Mouse (Mus musculus): ENCODE data around the gene Rps5. TPM values are rescaled to one million over a fixed set of nuclear protein-coding genes. Genes with fewer than 3 reads are reported as not detected.

The Rps5 gene
- total and polyA plus RNA-seq, 2 experiments, result 773 to 789 TPM

GRCm38 (mm10) chr7:12886563-12887266, 35.4 kb upstream of the Rps5 start:
- no peak overlapping the region for H3K27ac ChIP-seq (replicated peaks; ENCODE audit: insufficient read depth, low read depth, low read length)
- 95% methylated on average over 12 of the region's 12 CpGs for WGBS
- H3K9ac ChIP-seq (ENCODE audit: low read depth, low read length), result no peak overlapping the region
- no peak for DNase-seq (ENCODE audit: extremely low read depth, low read depth, low spot score)
- peaks cover under 1% of the 10 kb centered on the region for H3K4me1 ChIP-seq (ENCODE audit: control insufficient read depth, insufficient read depth, low read length)
- no peak overlapping the region for H3K4me3 ChIP-seq (ENCODE audit: insufficient read depth, low read depth, low read length)
- no peaks in the 10 kb centered on the region for H3K27me3 ChIP-seq (ENCODE audit: control insufficient read depth, insufficient read depth, low read length)
- H3K79me2 ChIP-seq (ENCODE audit: control insufficient read depth, insufficient read depth, low read length), result no peaks in the 10 kb centered on the region
- no peak for TF ChIP-seq CTCF (IDR thresholded peaks at IDR 0.05; ENCODE audit: low read depth, low read length)
- TF ChIP-seq POLR2A (IDR thresholded peaks at IDR 0.05; ENCODE audit: extremely low read depth, insufficient read depth, low read length), result no peak
- peaks cover 33% of the 10 kb centered on the region for H3K36me3 ChIP-seq (ENCODE audit: control insufficient read depth, insufficient read depth, low read length)

GRCm38 (mm10) chr7:12887585-12887984, 34.5 kb upstream of the Rps5 start:
- no peaks in the 10 kb centered on the region for H3K27me3 ChIP-seq (ENCODE audit: control insufficient read depth, insufficient read depth, low read length)
- H3K36me3 ChIP-seq (ENCODE audit: control insufficient read depth, insufficient read depth, low read length), result peaks cover 33% of the 10 kb centered on the region
- TF ChIP-seq POLR2A (IDR thresholded peaks at IDR 0.05; ENCODE audit: extremely low read depth, insufficient read depth, low read length) (no peak), CTCF (IDR thresholded peaks at IDR 0.05; ENCODE audit: low read depth, low read length) (no peak)
- 93% methylated on average over 5 of the region's 5 CpGs for WGBS
- H3K9ac ChIP-seq (ENCODE audit: low read depth, low read length), result no peak overlapping the region
- H3K4me1 ChIP-seq (ENCODE audit: control insufficient read depth, insufficient read depth, low read length), result no peaks in the 10 kb centered on the region
- DNase-seq (ENCODE audit: extremely low read depth, low read depth, low spot score), result no peak
- no peaks in the 10 kb centered on the region for H3K79me2 ChIP-seq (ENCODE audit: control insufficient read depth, insufficient read depth, low read length)
- no peak overlapping the region for H3K4me3 ChIP-seq (ENCODE audit: insufficient read depth, low read depth, low read length)
- no peak overlapping the region for H3K27ac ChIP-seq (replicated peaks; ENCODE audit: insufficient read depth, low read depth, low read length)

GRCm38 (mm10) chr7:12890928-12891327, 31.2 kb upstream of the Rps5 start:
- no peak overlapping the region for H3K27ac ChIP-seq (replicated peaks; ENCODE audit: insufficient read depth, low read depth, low read length)
- H3K27me3 ChIP-seq (ENCODE audit: control insufficient read depth, insufficient read depth, low read length), result no peaks in the 10 kb centered on the region
- peaks cover 27% of the 10 kb centered on the region for H3K36me3 ChIP-seq (ENCODE audit: control insufficient read depth, insufficient read depth, low read length)
- H3K79me2 ChIP-seq (ENCODE audit: control insufficient read depth, insufficient read depth, low read length), result no peaks in the 10 kb centered on the region
- H3K4me1 ChIP-seq (ENCODE audit: control insufficient read depth, insufficient read depth, low read length), result no peaks in the 10 kb centered on the region
- no peak overlapping the region for H3K9ac ChIP-seq (ENCODE audit: low read depth, low read length)
- WGBS, result 94% methylated on average over 14 of the region's 14 CpGs
- TF ChIP-seq CTCF (IDR thresholded peaks at IDR 0.05; ENCODE audit: low read depth, low read length) (no peak), POLR2A (IDR thresholded peaks at IDR 0.05; ENCODE audit: extremely low read depth, insufficient read depth, low read length) (no peak)
- no peak overlapping the region for H3K4me3 ChIP-seq (ENCODE audit: insufficient read depth, low read depth, low read length)
- DNase-seq (ENCODE audit: extremely low read depth, low read depth, low spot score), result no peak

GRCm38 (mm10) chr7:12891334-12891733, 30.8 kb upstream of the Rps5 start:
- TF ChIP-seq POLR2A (IDR thresholded peaks at IDR 0.05; ENCODE audit: extremely low read depth, insufficient read depth, low read length), result no peak
- TF ChIP-seq CTCF (IDR thresholded peaks at IDR 0.05; ENCODE audit: low read depth, low read length), result no peak
- no peak overlapping the region for H3K4me3 ChIP-seq (ENCODE audit: insufficient read depth, low read depth, low read length)
- H3K27me3 ChIP-seq (ENCODE audit: control insufficient read depth, insufficient read depth, low read length), result no peaks in the 10 kb centered on the region
- H3K79me2 ChIP-seq (ENCODE audit: control insufficient read depth, insufficient read depth, low read length), result no peaks in the 10 kb centered on the region
- DNase-seq (ENCODE audit: extremely low read depth, low read depth, low spot score), result no peak
- 58% methylated on average over 1 of the region's 1 CpGs for WGBS
- no peaks in the 10 kb centered on the region for H3K4me1 ChIP-seq (ENCODE audit: control insufficient read depth, insufficient read depth, low read length)
- no peak overlapping the region for H3K9ac ChIP-seq (ENCODE audit: low read depth, low read length)
- H3K36me3 ChIP-seq (ENCODE audit: control insufficient read depth, insufficient read depth, low read length), result peaks cover 25% of the 10 kb centered on the region
- H3K27ac ChIP-seq (replicated peaks; ENCODE audit: insufficient read depth, low read depth, low read length), result no peak overlapping the region

GRCm38 (mm10) chr7:12897655-12898410, 24.3 kb upstream of the Rps5 start, which contains the start of gene Zscan22:
Gene Zscan22 (plus strand): TSS chr7:12897815.
- H3K79me2 ChIP-seq (ENCODE audit: control insufficient read depth, insufficient read depth, low read length), result peaks cover 7% of the 10 kb centered on the region; the same call in 1 of the 2 replicates
- H3K4me1 ChIP-seq (ENCODE audit: control insufficient read depth, insufficient read depth, low read length), result peaks cover 6% of the 10 kb centered on the region; the same call in 1 of the 2 replicates
- peak within 1 kb of the TSS; percentile 77 for H3K9ac ChIP-seq (ENCODE audit: low read depth, low read length)
- no peak for TF ChIP-seq CTCF (IDR thresholded peaks at IDR 0.05; ENCODE audit: low read depth, low read length)
- peak; percentile 45; the same call in 1 of the 2 replicates for TF ChIP-seq POLR2A (IDR thresholded peaks at IDR 0.05; ENCODE audit: extremely low read depth, insufficient read depth, low read length)
- H3K4me3 ChIP-seq (ENCODE audit: insufficient read depth, low read depth, low read length), result peak within 1 kb of the TSS; percentile 79
- H3K27me3 ChIP-seq (ENCODE audit: control insufficient read depth, insufficient read depth, low read length), result no peaks in the 10 kb centered on the region
- 4% methylated on average over 36 of the region's 36 CpGs for WGBS
- no peak within 1 kb of the TSS; the same call in 1 of the 2 replicates for H3K27ac ChIP-seq (replicated peaks; ENCODE audit: insufficient read depth, low read depth, low read length)
- peak; percentile 97 for DNase-seq (ENCODE audit: extremely low read depth, low read depth, low spot score)
- H3K36me3 ChIP-seq (ENCODE audit: control insufficient read depth, insufficient read depth, low read length), result peaks cover 3% of the 10 kb centered on the region; the same call in 1 of the 2 replicates
